Mouse (Mus musculus) T-cell, adult 66 days (primary cell): Measurements from ENCODE around the gene Fsip2. TPM values are rescaled to one million over a fixed set of nuclear protein-coding genes. Genes with fewer than 3 reads are reported as not detected.

Experiments
- total RNA-seq, 2 experiments: library from RNA; stranded (reverse); gene quantifications; 3 replicates in 1 of 2; 4 replicates in 1 of 2; pipeline ENCODE4 v1.2.4; 2023

Gene Fsip2
- not detected for total RNA-seq

DNA sequence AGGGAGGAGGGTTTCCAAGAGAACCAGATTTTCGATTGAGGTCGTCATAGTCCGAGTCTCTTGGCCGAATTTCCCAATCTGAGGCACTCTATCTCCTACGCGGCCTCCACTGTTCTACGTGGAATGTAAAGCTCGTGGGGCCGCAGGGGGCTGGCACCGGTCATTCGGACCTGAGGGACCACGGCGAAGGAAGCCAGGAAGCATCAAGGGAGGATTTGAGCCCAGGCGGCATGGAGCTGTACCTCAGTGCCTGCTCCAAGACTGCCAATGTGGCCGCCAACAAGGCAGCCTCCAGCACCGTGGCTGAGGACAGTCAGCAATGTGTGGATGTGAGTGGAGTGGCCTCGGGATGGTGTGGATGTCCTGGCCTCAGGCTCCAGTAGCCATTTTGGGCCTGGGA, at the start of gene Fsip2:
Gene Fsip2 (plus strand): TSS at position 163 of the 400 bp plus-strand sequence.

